ENCODE assay signal across 13 mouse cellular contexts in the genomic region with DNA sequence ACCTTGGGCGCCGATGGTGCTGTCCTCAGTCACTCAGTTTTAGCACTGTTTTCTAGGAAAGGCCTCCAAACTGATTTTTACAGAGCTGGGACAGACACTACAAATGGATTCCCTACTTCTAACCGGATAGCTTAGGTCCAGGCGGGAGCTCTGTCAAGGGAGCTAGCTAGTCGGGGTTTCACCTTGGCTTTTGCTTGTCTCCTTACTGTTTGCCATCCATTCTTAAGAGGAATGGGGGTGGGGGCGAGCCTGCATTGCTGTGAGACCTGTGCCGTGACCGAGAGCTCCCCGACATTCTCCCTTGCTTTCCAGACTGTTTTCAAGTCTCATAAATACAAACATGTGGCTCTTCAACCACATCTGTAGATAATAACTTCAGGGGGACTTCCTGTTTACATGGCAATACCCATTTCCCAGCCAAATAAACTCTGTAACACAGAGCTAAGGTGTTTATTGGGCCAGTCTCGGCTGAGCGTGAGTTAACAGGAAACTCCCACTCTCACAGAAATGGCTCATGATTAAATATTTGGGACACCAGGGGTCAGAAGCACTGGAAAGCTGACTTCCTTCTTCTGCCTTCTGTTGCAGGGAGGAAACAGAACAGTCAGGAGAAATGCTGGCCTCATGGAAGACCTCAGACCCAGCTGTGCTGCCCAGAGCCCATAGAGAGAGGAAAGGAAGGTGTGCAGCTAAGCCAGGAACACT.
DNase-seq lines count a peak whose midpoint lies in the region; ATAC-seq and TF ChIP-seq lines count a peak whose summit lies in the region.
"Had no signal": no experiment of that assay in that cellular context is flagged by ENCODE, and none has a peak within 500 bp of the region (broad histone marks: within the 10 kb centered on the region; RNA-seq: fewer than 3 reads in every experiment).

No protein-coding gene starts in this region.

- H3K4me1 ChIP-seq in lung, postnatal 0 days (ENCODE audit: insufficient read depth, low read depth, low read length): no peaks in the 10 kb centered on the region; the same call in 1 of the 2 replicates

- peak; percentile 25; the same call in 1 of the 2 replicates for ATAC-seq in lung, postnatal 0 days

- H3K9me3 ChIP-seq in lung, postnatal 0 days (ENCODE audit: low read length): no peaks in the 10 kb centered on the region
- H3K9me3 ChIP-seq: hindbrain, embryonic 10.5 days; megakaryocyte, embryonic 14.5 days had no signal

- TF ChIP-seq CTCF in lung, postnatal 0 days (IDR thresholded peaks at IDR 0.05): peak; percentile 38

- H3K9ac ChIP-seq in lung, postnatal 0 days (replicated peaks; ENCODE audit: low read depth): no peak overlapping the region

- peak; percentile 26 for DNase-seq in lung, postnatal 0 days (ENCODE audit: low spot score)
- DNase-seq in lung, postnatal 14 days: no peak
- DNase-seq in induced T-regulatory cell, adult 2 months (ENCODE audit: low read depth): peak; percentile 58
- DNase-seq in kidney, postnatal 14 days: peak; percentile 41
- no peak for DNase-seq in left cerebral cortex, postnatal 4 days
- no peak for DNase-seq in cerebellum, adult 11 months
- DNase-seq in gastrocnemius, adult 18-20 months (ENCODE audit: low spot score): no peak
- DNase-seq: adrenal gland, adult 2 months; right cerebral cortex, postnatal 4 days had no signal

- H3K4me3 ChIP-seq in lung, postnatal 0 days (ENCODE audit: low read depth, low read length): no peak overlapping the region
- H3K4me3 ChIP-seq: hindbrain, embryonic 10.5 days; megakaryocyte, embryonic 14.5 days had no signal

- TF ChIP-seq EP300 in lung, postnatal 0 days (IDR thresholded peaks at IDR 0.05): no peak

- WGBS in lung, postnatal 0 days: 37% methylated on average over 11 of the region's 11 CpGs

- no peaks in the 10 kb centered on the region for H3K27me3 ChIP-seq in lung, postnatal 0 days (replicated peaks; ENCODE audit: insufficient read depth, low read length)

- intact Hi-C loops in left cerebral cortex, postnatal 4 days (cut with DNase I): no loop called here

- H3K36me3 ChIP-seq in lung, postnatal 0 days (ENCODE audit: insufficient read depth, low read length): no peaks in the 10 kb centered on the region
- H3K36me3 ChIP-seq: hindbrain, embryonic 10.5 days had no signal

- no peak overlapping the region for H3K27ac ChIP-seq in lung, postnatal 0 days (ENCODE audit: low read length)
- H3K27ac ChIP-seq: hindbrain, embryonic 10.5 days had no signal

- no peak overlapping the region for H3K4me2 ChIP-seq in lung, postnatal 0 days (replicated peaks; ENCODE audit: low read depth, low read length)
- H3K4me2 ChIP-seq: heart, embryonic 11.5 days; liver, embryonic 11.5 days had no signal

Comparison
In these comparisons a context has a peak if more than half of its experiments do, and no peak if none do; other contexts are left out.
1. DNase-seq: peak in lung, postnatal 0 days (single experiment), induced T-regulatory cell, adult 2 months (single experiment) and kidney, postnatal 14 days (single experiment); none in lung, postnatal 14 days (single experiment), left cerebral cortex, postnatal 4 days (single experiment), cerebellum, adult 11 months (single experiment) and gastrocnemius, adult 18-20 months (single experiment).